Mouse (Mus musculus) splenic B cell, adult 2 months (primary cell): ENCODE data around the gene Dgkg.

Experiments
- DNase-seq: peaks from one replicate; pipeline ENCODE4 v3.0.0-alpha.2; 2011; ENCODE audit warnings: low read depth, low spot score
- H3K27me3 ChIP-seq: 2 replicates; pipeline ENCODE4 v1.6.1; 2012; ENCODE audit warnings: mild to moderate bottlenecking, low read length, moderate library complexity, mixed read lengths; ENCODE audit not compliant: control insufficient read depth, poor library complexity, insufficient read depth, severe bottlenecking
- H3K36me3 ChIP-seq: 2 replicates; pipeline ENCODE4 v1.6.1; 2012; ENCODE audit warnings: mild to moderate bottlenecking, low read length, moderate library complexity, mixed read lengths; ENCODE audit not compliant: control insufficient read depth, poor library complexity, insufficient read depth, severe bottlenecking

Gene Dgkg

DNA sequence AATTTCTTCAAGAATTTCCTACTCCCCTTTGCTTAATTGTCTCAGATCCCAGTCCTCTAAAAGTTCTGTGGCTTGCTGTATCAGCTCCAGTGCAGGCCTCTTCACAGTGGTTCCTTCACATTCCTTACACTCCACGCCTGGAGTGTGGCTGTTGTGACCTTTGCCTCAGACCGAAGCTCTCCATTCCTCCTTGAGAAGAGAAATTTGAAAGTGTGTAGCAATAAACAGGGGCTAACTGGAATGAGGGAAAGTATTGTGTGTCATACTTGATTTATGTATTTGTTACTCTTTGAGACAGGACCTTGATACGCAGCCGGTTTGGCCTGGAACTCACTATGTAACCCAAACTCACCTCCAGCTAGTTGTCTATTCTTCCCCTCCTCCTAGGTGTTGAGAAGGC, 215.7 kb downstream of the Dgkg start:
- DNase-seq, result no peak
- H3K36me3 ChIP-seq, result no peaks in the 10 kb centered on the region
- no peaks in the 10 kb centered on the region for H3K27me3 ChIP-seq

GRCm38 (mm10) chr16:22440269-22440668, 216.8 kb downstream of the Dgkg start:
- DNase-seq, result peak; percentile 26
- H3K27me3 ChIP-seq, result no peaks in the 10 kb centered on the region
- H3K36me3 ChIP-seq, result no peaks in the 10 kb centered on the region

DNA sequence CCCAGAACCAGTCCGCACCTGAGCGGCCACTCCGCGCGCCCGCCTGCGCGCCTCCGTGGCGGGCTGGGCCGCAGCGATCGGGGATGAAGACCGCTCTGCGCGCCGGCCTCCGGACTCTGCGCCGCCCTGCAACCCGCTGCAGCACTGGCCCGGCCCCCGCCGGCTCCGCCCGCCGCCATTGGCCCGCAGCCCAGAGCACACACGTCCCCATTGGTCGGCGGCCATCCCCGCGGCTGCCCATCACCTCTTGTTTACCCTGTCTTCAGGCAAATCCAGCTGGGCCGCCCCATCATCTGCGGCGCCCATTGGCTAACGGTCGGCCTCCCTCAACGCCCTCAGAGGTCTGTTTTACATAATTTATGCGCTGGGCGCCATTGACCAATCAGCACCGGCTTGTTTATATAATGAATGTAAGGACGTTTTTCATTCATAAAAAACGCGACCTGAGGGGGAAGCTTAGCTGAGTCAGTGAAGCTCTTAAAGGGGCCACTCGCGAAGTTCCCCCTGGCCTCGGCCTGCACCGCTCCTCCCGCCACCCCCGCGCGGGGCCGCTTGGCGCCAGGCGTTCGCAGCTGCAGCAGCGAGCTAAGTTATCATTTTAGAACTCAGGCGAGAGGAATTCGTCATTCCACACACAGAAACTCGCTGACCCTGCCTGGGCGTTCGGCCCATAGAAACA, 217.4 kb downstream of the Dgkg start, which contains the start of gene Etv5:
Gene Etv5 (minus strand): TSS at position 221 of the 679 bp plus-strand sequence.
- 0 out of 2 replicates have a peak, but pooled peaks cover 1% of the 10 kb centered on the region for H3K27me3 ChIP-seq
- DNase-seq, result peak; percentile 99

DNA sequence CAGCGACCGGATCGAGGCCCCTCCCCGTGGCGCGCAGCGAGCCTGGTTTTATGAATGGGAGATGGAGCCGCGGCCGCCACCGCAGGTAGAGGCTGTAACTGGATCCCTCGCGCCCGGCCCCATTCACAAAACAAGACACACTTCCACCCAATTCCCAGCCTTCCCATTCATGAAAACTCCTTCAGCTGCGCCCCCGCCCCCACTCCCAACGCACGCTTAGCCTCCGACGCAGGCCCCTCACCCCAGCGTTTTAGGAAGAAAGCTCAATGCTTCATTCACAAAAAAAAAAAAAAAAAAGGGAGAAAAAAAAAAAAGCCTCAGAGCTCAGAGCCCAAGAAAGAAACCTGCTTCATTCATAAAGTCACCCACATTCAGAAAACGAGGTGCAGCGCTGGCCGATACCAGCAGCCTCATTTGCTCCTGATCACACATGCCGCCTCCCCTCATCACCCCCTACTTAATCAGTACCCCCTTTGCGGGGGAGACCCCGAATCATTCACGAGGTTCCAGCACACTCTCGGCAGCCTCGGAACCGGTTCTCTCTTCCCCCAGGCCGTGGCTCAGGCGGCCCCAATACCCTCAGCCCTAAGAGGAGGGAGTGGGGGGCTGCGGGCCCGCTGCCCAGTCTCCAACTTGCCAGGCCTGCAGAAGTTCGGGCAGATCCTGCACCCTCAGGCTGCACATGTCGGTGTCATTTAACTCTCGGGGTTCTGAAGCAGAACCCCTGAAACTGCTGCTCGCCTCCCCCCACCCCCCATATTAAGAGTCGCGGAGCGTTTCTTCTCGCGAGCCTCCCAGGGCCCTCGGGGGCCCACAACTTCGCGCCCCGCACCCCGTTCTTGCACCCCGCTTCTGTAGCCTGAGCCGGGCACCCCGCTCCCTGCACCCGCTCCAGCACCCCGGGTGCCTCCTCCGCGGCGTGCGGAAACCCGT, 218.3 kb downstream of the Dgkg start:
- peak; percentile 21 for DNase-seq
- no peaks in the 10 kb centered on the region for H3K36me3 ChIP-seq
- peaks cover 1% of the 10 kb centered on the region; the same call in 1 of the 2 replicates for H3K27me3 ChIP-seq

More for the DNA sequence above, 217.4 kb downstream of the Dgkg start, which contains the start of gene Etv5:
- H3K36me3 ChIP-seq, result no peaks in the 10 kb centered on the region

- peak; percentile 73 for DNase-seq
- no peaks in the 10 kb centered on the region for H3K36me3 ChIP-seq
- peaks cover 1% of the 10 kb centered on the region; the same call in 1 of the 2 replicates for H3K27me3 ChIP-seq
These were observed 220.9 kb downstream of the Dgkg start for GRCm38 (mm10) chr16:22436106-22436505.

DNA sequence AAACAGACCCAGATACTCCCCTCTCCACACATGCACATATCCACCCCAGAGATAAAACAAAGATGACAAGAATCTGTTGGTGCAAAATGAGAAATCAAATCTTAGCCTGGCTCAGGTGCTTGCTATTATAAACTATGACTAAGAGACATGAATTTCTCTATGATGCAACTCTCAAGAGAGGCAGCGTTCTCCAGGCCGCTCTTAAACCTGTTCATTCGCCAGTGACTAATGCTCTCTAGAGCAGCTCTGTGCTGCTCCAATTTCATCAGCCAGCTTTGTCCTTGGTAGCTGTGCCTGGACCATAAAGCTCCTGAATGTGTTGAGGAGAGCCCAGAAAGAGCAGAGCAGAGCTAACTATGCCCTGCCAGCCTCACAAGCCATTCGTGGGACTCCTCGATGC, 222.5 kb downstream of the Dgkg start:
- no peak for DNase-seq
- Histone ChIP-seq H3K27me3 (peaks cover 1% of the 10 kb centered on the region; the same call in 1 of the 2 replicates), H3K36me3 (no peaks in the 10 kb centered on the region)

DNA sequence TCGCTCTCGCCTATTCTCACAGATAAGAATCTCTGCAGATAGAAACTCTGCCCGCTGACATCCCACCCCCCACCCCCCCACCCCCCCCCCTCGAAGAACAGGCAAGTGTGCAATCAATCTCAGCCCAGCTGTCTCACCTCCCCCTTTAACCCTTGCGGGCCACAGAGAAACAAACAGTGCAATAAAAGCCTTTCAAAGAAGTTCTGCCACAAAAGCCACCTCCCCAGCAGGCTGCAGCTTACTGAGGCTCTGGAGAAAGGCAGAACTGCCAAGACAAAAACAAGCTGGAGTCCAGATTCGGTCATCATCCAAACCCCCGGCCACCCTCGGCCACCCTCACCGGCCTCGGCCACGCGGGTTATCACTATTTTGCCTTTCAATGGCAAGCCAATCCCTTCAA, 223.1 kb downstream of the Dgkg start:
- Histone ChIP-seq H3K27me3 (peaks cover 1% of the 10 kb centered on the region; the same call in 1 of the 2 replicates), H3K36me3 (no peaks in the 10 kb centered on the region)
- no peak for DNase-seq

GRCm38 (mm10) chr16:22431773-22432172, 225.2 kb downstream of the Dgkg start:
- H3K27me3 ChIP-seq, result peaks cover 1% of the 10 kb centered on the region; the same call in 1 of the 2 replicates
- H3K36me3 ChIP-seq, result no peaks in the 10 kb centered on the region
- peak; percentile 17 for DNase-seq

- DNase-seq, result no peak
- peaks cover 1% of the 10 kb centered on the region; the same call in 1 of the 2 replicates for H3K27me3 ChIP-seq
- H3K36me3 ChIP-seq, result no peaks in the 10 kb centered on the region
These were observed 225.7 kb downstream of the Dgkg start for GRCm38 (mm10) chr16:22431335-22431734.

- Histone ChIP-seq H3K27me3 (peaks cover 1% of the 10 kb centered on the region; the same call in 1 of the 2 replicates), H3K36me3 (no peaks in the 10 kb centered on the region)
- DNase-seq, result no peak
These were observed 226.6 kb downstream of the Dgkg start for GRCm38 (mm10) chr16:22430211-22430951.

DNA sequence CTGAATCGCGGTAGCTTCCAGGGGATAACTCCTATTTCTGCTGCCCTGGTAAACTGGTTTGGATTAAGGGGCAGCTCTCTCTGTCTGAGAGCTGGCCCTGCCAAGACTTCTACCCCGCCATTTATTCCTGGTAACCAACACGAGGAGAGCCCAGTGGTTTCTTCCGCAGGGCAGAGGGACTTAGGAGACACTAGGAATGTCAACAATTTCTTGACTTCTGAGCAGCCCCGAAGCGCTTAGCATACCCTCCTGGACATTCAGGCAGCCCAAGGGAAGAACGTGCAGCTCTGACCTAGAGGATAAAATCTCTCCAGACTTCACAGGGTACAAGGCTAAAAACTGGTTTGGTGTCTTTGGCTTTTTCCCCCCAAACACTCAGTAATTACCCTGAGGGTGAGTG, 227.6 kb downstream of the Dgkg start:
- no peak for DNase-seq
- Histone ChIP-seq H3K27me3 (no peaks in the 10 kb centered on the region; the same call in 1 of the 2 replicates), H3K36me3 (no peaks in the 10 kb centered on the region)

- no peaks in the 10 kb centered on the region for H3K36me3 ChIP-seq
- peak; percentile 17 for DNase-seq
- H3K27me3 ChIP-seq, result no peaks in the 10 kb centered on the region; the same call in 1 of the 2 replicates
These were observed 228.1 kb downstream of the Dgkg start for GRCm38 (mm10) chr16:22428853-22429341.

- Histone ChIP-seq H3K27me3 (no peaks in the 10 kb centered on the region), H3K36me3 (no peaks in the 10 kb centered on the region)
- no peak for DNase-seq
These were observed 230.2 kb downstream of the Dgkg start for GRCm38 (mm10) chr16:22426866-22427265.

- DNase-seq, result no peak
- no peaks in the 10 kb centered on the region for H3K27me3 ChIP-seq
- no peaks in the 10 kb centered on the region for H3K36me3 ChIP-seq
These were observed 234.8 kb downstream of the Dgkg start for GRCm38 (mm10) chr16:22422256-22422655.
